Mouse (Mus musculus) B cell, adult 2 months (primary cell): ENCODE data around the gene Emc9.

Experiments used
- DNase-seq, 2 experiments: peaks; one replicate each; pipeline ENCODE4 v3.0.0; 2022

Gene Emc9

DNA sequence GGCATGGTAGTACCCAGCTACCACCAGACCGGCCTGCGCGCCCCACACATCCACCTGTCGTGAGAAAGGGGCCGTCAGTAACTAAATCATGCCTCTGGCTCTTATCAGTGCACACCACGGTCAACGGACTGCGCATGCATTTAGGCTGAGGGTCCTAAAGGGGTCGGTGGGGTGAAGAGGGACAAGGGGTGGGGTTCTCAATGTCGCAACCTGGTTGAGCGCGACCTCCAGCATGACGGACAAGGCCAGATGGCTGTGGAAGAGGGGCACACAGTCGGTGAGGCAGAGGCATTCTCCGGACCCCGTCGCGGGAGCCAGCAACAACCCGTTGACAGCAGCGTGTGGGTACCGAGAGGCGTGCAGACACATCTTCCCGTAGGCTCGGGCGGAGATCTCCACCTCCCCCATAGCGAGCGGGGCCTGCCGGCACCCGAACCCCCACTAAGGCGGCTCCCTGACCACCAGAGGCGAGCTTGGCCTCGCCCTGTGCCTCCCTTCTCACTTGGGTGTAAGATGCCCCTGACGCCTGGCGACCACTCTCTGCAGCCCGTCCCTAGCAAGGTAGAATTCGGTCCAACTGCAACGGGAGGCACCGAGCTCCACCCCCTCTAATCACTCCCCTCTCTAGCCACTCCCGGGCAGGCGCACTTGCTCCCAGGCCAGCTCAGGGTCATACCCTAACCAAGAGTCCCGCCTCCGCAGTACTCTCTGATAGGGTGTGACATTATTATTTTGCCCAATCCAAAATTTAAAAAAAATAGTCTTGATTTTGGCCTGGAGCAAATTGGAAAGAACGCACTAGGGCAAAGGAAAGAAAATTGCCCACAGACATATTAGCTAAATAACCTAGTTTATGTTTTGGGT is at the start of gene Emc9:
Gene Emc9 (minus strand): TSS at position 601 of the 864 bp plus-strand sequence.
- peak; percentile 75 for DNase-seq

DNA sequence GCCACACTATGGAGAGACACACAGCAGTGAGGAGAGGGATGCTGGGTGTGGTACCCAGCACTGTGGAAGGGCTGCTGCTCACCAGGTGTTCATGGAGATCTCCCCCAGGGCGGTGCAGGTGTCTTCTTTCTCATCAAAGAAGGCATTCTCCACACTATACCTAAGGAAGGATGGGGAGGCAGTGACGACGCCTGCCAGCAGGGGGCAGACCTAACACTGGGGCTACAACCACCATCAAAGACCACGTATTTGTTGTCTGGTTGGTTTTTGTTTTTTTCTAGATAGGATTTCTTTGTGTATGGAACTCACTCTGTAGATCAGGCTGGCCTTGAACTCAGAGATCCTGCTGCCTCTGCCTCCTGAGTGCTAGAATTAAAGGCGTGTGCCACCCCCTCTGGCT is 44.2 kb upstream of the Emc9 start:
- peak; percentile 89 to 91 for DNase-seq

DNA sequence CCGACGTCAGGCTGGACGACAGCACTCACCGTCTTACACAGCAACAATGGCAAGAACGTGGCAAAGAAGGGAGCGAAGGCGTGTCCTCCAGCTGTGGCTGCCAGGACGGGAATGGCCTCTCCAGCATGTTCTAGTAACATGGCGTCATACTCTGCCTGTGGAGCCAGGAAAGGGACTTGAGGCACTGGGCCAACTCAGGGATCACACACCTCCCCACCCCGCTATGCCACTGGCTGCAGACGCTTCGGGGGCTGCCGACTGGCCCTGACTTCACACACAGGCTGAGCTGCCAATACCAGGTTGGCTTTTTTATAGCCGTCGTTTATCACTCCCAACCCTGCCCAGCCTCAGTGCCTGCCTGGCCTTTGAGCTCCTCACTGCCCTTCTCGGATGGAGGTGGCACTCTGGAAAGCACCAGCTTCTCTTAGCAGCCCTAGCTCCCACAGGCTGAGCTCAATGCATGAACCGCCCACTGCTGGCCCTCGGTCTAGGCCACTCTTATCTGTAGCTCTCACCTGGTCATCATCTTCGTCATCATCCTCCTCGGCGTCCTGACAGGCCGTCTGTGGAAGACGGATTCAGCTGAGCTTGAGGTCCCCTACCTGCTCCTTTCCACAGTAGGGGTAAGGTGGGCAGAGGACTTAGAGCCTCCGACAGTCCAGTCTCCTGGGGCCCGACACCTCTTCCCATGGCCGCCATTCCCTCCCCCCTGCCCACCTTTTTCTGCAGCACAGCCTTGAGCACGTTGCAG is 43.1 kb upstream of the Emc9 start:
- DNase-seq: no peak

DNA sequence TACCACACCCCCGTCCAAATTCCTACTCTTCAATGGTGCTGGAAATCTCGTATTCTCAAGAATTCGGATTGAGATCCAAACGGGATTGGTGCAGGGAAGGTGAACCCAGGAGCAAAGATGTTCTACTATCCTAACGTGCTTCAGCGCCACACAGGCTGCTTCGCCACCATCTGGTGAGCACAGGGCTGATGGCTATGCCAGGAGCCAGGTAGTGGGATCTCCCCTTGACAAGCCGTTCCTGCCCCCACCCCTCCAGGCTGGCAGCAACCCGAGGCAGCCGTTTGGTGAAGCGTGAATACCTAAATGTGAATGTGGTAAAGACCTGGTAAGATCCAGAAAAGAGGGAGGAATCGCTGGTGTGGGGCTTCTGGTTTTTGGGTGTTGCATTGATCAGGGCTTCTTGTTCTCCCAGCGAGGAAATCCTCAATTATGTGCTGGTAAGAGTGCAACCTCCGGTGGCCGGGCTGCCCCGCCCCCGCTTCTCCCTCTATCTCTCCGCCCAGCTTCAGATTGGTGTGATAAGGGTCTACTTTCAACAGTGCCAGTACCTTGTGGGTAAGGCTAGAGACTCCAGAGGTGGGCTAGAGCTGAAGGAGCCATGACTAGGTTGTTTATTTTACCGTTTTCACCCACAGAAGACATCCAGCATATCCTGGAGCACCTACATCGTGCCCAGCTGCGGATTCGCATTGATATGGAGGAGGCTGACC is 33.5 kb upstream of the Emc9 start:
- peak in 1 of 2 experiments; percentile 6 for DNase-seq

DNA sequence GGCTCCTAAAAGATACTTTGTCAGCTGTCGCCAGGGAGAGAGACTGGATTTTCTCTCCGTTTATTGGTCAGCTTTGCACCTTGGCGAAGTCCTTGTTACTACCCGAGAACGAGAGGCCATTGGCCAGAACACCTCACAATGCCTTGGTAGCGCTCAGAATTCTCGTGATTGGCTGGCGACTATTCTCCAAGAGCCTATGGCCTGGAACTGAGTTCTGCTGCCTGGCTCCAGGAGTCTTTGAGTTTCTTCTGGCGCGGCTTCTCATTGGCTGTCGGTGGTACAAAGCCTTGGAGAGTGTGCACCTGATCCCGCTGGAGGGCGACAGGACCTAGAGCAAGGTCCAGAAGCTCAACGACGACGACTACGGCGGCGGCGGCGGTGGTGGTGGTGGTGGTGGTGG is 32.7 kb upstream of the Emc9 start, which contains the start of gene Rec8:
Gene Rec8 (plus strand): TSS at position 216 of the 400 bp plus-strand sequence.
- peak in 1 of 2 experiments; percentile 5 for DNase-seq

GRCm38 (mm10) chr14:55616844-55617243 is 31.7 kb upstream of the Emc9 start:
- no peak for DNase-seq

GRCm38 (mm10) chr14:55615876-55616275 is 30.8 kb upstream of the Emc9 start:
- DNase-seq: no peak

- no peak for DNase-seq
These were observed 29.6 kb upstream of the Emc9 start for GRCm38 (mm10) chr14:55614565-55615178.

- DNase-seq: no peak
These were observed 28.2 kb upstream of the Emc9 start for GRCm38 (mm10) chr14:55613346-55613745.

- DNase-seq: no peak
These were observed 23.2 kb upstream of the Emc9 start for GRCm38 (mm10) chr14:55608339-55608738.

- DNase-seq: no peak
These were observed 20.8 kb upstream of the Emc9 start for GRCm38 (mm10) chr14:55605743-55606459.

GRCm38 (mm10) chr14:55604823-55605222 is 19.7 kb upstream of the Emc9 start:
- peak in 1 of 2 experiments; percentile 15 for DNase-seq

DNA sequence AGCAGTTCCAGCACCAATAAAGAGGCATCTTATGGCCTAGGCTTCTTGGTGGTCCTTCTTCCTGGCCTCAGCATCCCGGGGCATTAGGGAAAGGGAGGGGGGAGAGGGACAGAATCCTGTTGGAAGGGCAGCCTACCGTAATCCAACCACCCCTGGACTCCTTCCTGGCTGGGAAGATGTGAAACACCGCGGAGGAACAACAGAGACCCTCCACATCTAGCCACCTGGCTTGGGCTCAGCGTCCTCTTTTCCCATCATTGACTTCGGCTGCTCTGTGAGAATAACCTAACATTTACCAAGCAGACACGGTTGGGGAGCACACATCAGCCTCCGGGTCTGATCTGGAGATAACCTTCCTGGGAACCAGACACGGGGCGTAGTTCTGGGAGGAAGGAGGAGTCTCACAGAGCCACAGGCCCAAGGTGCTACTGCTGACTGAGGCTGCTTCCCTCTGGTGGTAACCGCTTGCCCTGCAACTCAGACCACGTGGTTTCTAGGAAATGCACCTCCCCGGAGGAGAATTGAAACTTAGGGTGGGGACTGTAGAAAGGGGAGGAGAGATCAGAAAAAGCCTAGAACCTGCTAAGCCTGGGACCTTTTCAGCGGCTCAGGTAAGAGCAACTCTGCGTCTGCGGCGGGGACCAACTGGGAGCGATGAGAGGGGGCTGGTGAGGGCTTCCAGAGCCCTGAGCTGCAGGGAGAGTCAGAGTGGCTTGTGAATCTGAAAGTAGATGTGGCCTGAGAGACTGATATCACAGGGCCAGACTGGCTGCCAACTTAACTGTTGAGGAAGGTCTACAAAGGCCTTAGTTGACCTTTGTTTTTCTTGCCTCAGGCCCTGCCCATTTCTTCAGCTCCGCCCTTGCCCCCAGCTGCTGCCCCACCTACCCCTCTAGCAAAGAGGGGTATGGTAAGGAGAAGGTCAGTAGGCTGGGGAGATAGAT is 18.8 kb upstream of the Emc9 start:
- peak; percentile 93 to 94 for DNase-seq

- DNase-seq: no peak
These were observed 18.1 kb upstream of the Emc9 start, which contains the start of gene Irf9 for GRCm38 (mm10) chr14:55603271-55603632. Gene Irf9 (plus strand): TSS chr14:55603571.

GRCm38 (mm10) chr14:55598521-55599390 is 13.7 kb upstream of the Emc9 start:
- DNase-seq: no peak

DNA sequence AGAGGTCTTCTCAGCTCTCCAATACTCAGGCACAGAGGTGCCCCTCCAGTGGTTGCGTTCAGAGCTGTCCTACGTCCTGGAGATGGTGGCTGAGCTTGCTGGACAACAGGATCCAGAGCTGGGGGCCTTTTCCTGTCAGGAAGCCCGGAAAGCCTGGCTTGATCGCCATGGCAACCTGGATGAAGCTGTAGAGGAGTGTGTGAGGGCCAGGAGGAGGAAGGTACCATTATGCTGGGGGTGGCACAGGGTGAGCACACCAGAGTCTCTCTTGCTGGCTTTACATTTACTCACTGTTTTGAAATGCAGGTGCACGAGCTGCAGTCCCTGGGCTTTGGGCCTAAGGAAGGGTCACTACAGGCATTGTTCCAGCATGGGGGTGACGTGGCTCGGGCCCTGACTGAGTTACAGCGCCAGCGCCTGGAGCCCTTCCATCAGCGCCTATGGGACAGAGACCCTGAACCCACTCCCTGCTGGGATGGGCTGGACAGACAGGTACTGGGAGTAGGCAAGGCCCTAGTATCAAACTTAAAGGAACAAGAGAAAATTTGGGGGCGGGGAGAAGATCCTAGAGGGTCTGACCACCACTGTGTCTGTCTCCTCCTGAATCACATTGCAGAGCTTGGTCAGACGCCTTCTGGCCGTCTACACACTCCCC is 11.1 kb upstream of the Emc9 start:
- no peak for DNase-seq

- DNase-seq: peak in 1 of 2 experiments; percentile 17
These were observed 7.1 kb upstream of the Emc9 start for GRCm38 (mm10) chr14:55592226-55592625.

DNA sequence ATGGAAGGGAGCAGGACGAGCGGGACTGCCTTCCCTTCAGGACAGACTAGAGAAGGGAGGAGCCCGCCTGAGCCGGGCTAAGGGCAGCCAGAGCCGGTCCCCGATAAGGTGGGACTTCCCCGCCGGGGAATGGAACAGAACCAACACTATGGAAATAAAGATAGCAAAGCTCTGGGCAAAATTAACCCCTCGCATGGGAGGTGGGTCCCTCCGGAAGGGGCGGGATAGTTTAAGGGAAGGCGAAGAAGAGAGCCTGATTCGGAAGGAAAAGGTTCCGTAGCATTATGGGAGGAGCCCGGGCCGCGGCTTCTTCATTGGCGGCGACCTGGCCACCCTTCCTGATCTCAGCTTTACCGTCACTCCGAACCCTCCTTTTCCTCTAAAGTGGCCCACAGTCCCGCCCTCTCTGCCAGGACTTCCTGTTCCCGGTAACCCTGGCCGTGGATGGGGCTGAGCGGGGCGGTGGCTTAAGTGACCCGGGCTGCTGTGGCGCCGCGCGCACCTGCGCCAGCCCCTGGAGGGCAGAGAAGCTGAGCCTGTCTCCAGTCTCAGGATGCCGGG is 6.3 kb upstream of the Emc9 start, which contains the start of gene Rnf31:
Gene Rnf31 (plus strand): TSS at position 378 of the 561 bp plus-strand sequence.
- peak; percentile 75 to 77 for DNase-seq
